Mouse (Mus musculus) lung, adult 2 months (tissue): Measurements from ENCODE around the gene Rrp1b.

Experiments
- CTCF ChIP-seq: fragments of 200-500 bp; IDR thresholded peaks from 2 replicates; pipeline ENCODE4 v1.5.1; 2011; ENCODE audit warnings: mild to moderate bottlenecking, low read length, control low read depth; ENCODE audit not compliant: insufficient read depth
- POLR2A ChIP-seq: fragments of 200-500 bp; IDR thresholded peaks from 2 replicates; pipeline ENCODE4 v1.6.1; 2011; ENCODE audit warnings: low read depth, mild to moderate bottlenecking, control low read depth, low read length, borderline replicate concordance; ENCODE audit errors: extremely low read depth

GRCm38 (mm10) chr17:32063654-32064053 lies 27.8 kb downstream of the Rrp1b start:
- no peak for TF ChIP-seq POLR2A
- TF ChIP-seq CTCF = no peak
